Mouse (Mus musculus): ENCODE data around the gene Garem2. TPM values are rescaled to one million over a fixed set of nuclear protein-coding genes. Genes with fewer than 3 reads are reported as not detected.
"Not testable (repeated sequence)": the region's sequence is repeated elsewhere in the genome, so short reads cannot be mapped to it uniquely, and the experiment has no call there.

The Garem2 gene
- polyA plus RNA-seq (2014; fragmentation: Nextera tagmentation; extraction: Ambion mirVana): 0.19 and 0.34 TPM in 2 replicates

DNA sequence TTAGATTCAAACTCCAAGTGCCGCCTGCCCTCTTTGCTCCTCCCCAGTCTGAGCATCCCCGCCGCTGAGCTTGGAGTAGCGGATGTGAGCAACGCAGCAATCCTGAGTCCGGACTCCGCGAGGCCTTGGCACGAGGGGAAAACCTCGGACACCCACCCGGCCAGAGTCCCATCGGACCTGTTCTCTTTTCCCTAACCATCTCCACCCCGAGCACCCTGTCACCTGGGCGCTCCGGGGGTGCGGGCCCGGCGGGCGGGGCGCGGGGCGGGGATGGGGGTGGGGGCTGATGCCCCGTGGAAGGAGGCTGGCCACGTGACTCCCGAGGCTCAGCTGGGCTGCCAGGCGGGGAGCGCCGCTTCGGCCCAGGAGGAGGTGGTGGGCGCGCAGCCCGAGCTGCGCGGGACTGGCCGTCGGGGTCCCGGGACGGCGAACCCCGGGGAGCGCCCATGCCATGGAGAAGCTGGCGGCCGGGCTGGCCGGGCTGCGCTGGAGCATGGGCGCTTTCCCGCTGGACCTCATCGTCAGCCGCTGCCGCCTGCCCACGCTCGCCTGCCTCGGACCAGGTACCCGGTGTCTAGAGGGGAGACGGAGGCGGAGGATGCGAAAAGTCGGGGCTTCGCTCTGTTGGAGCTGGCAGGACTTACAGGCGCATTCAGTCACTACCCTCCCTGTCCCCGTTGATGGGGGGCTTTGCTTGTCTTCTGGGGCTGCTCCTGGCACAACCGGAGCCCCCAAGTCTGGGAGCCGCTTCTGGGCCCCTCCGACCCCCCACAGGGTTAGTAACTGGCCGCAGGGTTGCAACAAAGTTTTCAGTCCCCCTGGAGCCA, at the start of gene Garem2:
TSS of gene Garem2 (plus strand) at position 321 of the 827 bp plus-strand sequence.
- Histone ChIP-seq H3K4me1 (ENCODE audit: control insufficient read depth, insufficient read depth, low read length) (0 out of 2 replicates have a peak, but pooled peaks cover 3% of the 10 kb centered on the region), H3K36me3 (ENCODE audit: control insufficient read depth, insufficient read depth, low read length) (no peaks in the 10 kb centered on the region), H3K9ac (replicated peaks; ENCODE audit: low read depth, low read length) (no peak within 1 kb of the TSS; the same call in 1 of the 2 replicates), H3K9me3 (ENCODE audit: control insufficient read depth, low read depth, low read length) (no peaks in the 10 kb centered on the region), H3K4me2 (replicated peaks; ENCODE audit: low read depth, low read length) (peak within 1 kb of the TSS; percentile 89), H3K27me3 (ENCODE audit: control insufficient read depth, insufficient read depth, low read length) (peaks cover 7% of the 10 kb centered on the region), H3K4me3 (ENCODE audit: low read depth, low read length) (peak within 1 kb of the TSS; percentile 41), H3K27ac (ENCODE audit: low read length) (no peak within 1 kb of the TSS)
- ATAC-seq (ENCODE audit: insufficient number of reproducible peaks, insufficient read depth, low FRiP score, low read depth): peak; percentile 29; the same call in 1 of the 2 replicates
- WGBS: under 1% methylated on average over 63 of the region's 65 CpGs

DNA sequence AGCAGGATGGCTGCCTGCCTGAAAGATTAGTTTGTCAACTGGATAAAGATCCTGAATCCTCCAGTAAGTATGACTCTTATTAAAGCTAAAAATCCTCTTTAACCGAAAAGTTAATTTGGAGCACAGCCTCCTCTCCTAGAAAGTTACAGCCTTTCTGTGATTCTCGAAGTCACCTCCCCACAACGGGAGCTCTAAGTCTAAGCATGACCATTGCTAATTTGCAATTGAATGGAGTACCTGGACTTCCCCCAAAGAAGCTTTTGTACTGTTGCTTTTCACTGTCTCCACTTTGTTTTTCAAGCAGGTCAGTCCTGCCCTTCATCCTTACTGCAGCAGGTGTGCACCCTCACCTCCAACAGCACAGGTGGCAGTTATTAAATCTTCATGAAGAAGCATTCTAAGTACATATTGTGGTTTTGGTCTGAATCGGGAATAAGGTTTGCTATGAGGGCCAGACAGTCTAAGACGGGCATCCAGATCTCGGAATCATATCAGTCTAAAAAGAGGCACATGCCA, 46.7 kb upstream of the Garem2 start:
- H3K27ac ChIP-seq (ENCODE audit: low read length): no peak overlapping the region
- no peak for ATAC-seq (ENCODE audit: insufficient number of reproducible peaks, insufficient read depth, low FRiP score, low read depth)
- WGBS: 89% methylated on average over 6 of the region's 6 CpGs
- no peak overlapping the region for H3K4me3 ChIP-seq (ENCODE audit: low read depth, low read length)
- H3K27me3 ChIP-seq (ENCODE audit: control insufficient read depth, insufficient read depth, low read length): no peaks in the 10 kb centered on the region
- H3K4me2 ChIP-seq (replicated peaks; ENCODE audit: low read depth, low read length): no peak overlapping the region
- H3K9ac ChIP-seq (replicated peaks; ENCODE audit: low read depth, low read length): no peak overlapping the region
- peaks cover 23% of the 10 kb centered on the region for H3K36me3 ChIP-seq (ENCODE audit: control insufficient read depth, insufficient read depth, low read length)
- H3K9me3 ChIP-seq (ENCODE audit: control insufficient read depth, low read depth, low read length): no peaks in the 10 kb centered on the region
- H3K4me1 ChIP-seq (ENCODE audit: control insufficient read depth, insufficient read depth, low read length): no peaks in the 10 kb centered on the region

DNA sequence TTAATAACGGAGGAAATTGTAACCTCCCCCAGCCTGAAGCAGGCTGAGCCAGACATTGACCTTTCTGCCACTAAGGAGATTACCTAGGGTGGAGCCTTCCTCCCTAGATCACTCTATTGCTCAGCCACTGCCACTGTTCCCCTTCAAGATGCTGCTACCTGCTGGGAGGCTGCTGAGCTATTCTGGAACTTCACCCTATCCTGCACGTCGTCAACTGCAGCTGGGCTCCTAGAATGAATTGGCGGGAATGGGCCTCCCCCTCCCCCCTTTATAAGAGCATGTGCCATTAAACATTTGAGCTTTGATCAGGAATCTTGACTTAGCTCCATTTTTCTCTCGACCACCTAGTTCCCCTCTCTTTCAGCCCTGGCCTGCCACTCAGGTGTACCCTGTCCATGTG, 45.4 kb upstream of the Garem2 start:
- H3K27ac ChIP-seq (ENCODE audit: low read length); ATAC-seq (ENCODE audit: insufficient number of reproducible peaks, insufficient read depth, low FRiP score, low read depth); H3K4me1 ChIP-seq (ENCODE audit: control insufficient read depth, insufficient read depth, low read length); H3K9ac ChIP-seq (replicated peaks; ENCODE audit: low read depth, low read length); H3K4me2 ChIP-seq (replicated peaks; ENCODE audit: low read depth, low read length); H3K9me3 ChIP-seq (ENCODE audit: control insufficient read depth, low read depth, low read length); H3K4me3 ChIP-seq (ENCODE audit: low read depth, low read length); H3K27me3 ChIP-seq (ENCODE audit: control insufficient read depth, insufficient read depth, low read length): not testable (repeated sequence)
- 81% methylated on average over 5 of the region's 5 CpGs for WGBS
- peaks cover 31% of the 10 kb centered on the region for H3K36me3 ChIP-seq (ENCODE audit: control insufficient read depth, insufficient read depth, low read length)

DNA sequence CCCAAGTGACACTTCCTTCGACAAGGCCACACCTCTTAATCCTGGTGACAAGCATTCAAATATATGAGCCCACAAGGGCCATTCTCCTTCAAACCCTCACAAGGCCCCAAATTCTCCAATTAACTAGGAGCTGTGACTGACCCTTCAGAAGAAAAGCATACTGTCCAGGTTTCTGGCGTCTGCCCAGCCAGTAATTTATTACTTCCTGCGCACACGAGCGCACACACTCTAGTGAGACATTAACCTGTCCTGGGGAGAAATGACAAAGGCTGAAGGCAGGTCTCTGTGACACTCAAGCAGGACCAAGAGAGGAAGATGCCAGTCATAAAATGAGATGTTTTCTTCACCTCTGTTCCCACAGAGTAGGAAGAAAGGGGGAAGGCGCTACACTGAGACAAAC, 37.2 kb upstream of the Garem2 start:
- Histone ChIP-seq H3K4me1 (ENCODE audit: control insufficient read depth, insufficient read depth, low read length) (no peaks in the 10 kb centered on the region), H3K27ac (ENCODE audit: low read length) (no peak overlapping the region), H3K36me3 (ENCODE audit: control insufficient read depth, insufficient read depth, low read length) (peaks cover 63% of the 10 kb centered on the region), H3K4me2 (replicated peaks; ENCODE audit: low read depth, low read length) (no peak overlapping the region), H3K4me3 (ENCODE audit: low read depth, low read length) (no peak overlapping the region), H3K27me3 (ENCODE audit: control insufficient read depth, insufficient read depth, low read length) (no peaks in the 10 kb centered on the region), H3K9me3 (ENCODE audit: control insufficient read depth, low read depth, low read length) (no peaks in the 10 kb centered on the region), H3K9ac (replicated peaks; ENCODE audit: low read depth, low read length) (no peak overlapping the region)
- no peak for ATAC-seq (ENCODE audit: insufficient number of reproducible peaks, insufficient read depth, low FRiP score, low read depth)
- 56% methylated on average over 6 of the region's 6 CpGs for WGBS

DNA sequence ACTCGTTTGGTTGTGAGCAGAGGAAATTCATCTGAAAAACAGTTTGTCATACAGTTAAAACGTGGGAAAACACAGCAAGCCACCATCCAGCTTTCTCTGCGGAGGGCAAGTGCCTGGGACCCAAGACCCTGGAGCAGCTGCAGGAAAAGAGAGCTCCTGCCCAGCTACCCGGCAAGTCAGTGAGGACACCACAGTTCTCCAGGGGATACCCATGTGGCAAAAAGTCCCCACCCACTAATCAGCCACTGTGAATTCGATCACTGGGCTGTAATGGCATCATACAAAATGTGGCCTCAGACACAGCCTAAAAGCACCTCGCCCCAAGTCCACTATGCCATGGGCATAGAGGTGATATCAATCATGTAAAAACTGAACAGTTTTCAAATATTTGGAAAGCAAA, 33.3 kb upstream of the Garem2 start:
- no peaks in the 10 kb centered on the region for H3K4me1 ChIP-seq (ENCODE audit: control insufficient read depth, insufficient read depth, low read length)
- ATAC-seq (ENCODE audit: insufficient number of reproducible peaks, insufficient read depth, low FRiP score, low read depth): no peak
- H3K4me2 ChIP-seq (replicated peaks; ENCODE audit: low read depth, low read length): peak overlapping the region; percentile 75
- peaks cover 32% of the 10 kb centered on the region for H3K36me3 ChIP-seq (ENCODE audit: control insufficient read depth, insufficient read depth, low read length)
- H3K9me3 ChIP-seq (ENCODE audit: control insufficient read depth, low read depth, low read length): no peaks in the 10 kb centered on the region
- WGBS: 64% methylated on average over 6 of the region's 6 CpGs
- peak overlapping the region; percentile 88; the same call in 1 of the 2 replicates for H3K4me3 ChIP-seq (ENCODE audit: low read depth, low read length)
- no peak overlapping the region for H3K27ac ChIP-seq (ENCODE audit: low read length)
- no peak overlapping the region for H3K9ac ChIP-seq (replicated peaks; ENCODE audit: low read depth, low read length)
- no peaks in the 10 kb centered on the region for H3K27me3 ChIP-seq (ENCODE audit: control insufficient read depth, insufficient read depth, low read length)

DNA sequence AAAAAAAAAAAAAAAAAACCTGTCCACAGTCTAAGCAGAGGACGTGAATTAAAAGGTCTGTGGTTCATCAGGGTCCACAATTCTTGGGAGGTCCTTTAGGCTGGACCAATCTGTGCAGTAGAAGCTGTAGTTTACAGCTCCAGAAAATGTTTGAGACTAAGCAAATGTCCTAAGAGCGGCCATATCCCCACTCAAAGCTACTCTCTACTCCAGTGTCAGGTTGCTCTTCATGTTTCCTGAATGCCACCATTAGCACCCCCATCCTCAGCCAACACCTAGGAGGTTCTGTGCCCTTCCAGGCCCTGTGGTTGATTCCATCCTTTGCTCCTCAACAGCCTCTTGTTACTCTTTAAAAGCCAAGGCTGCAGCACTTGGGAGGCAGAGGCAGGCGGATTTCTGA, 32.6 kb upstream of the Garem2 start:
- Histone ChIP-seq H3K27me3 (ENCODE audit: control insufficient read depth, insufficient read depth, low read length) (no peaks in the 10 kb centered on the region), H3K9me3 (ENCODE audit: control insufficient read depth, low read depth, low read length) (no peaks in the 10 kb centered on the region), H3K4me2 (replicated peaks; ENCODE audit: low read depth, low read length) (peak overlapping the region; percentile 75), H3K27ac (ENCODE audit: low read length) (no peak overlapping the region), H3K4me1 (ENCODE audit: control insufficient read depth, insufficient read depth, low read length) (no peaks in the 10 kb centered on the region), H3K9ac (replicated peaks; ENCODE audit: low read depth, low read length) (peak overlapping the region; percentile 77; the same call in 1 of the 2 replicates), H3K4me3 (ENCODE audit: low read depth, low read length) (peak overlapping the region; percentile 88), H3K36me3 (ENCODE audit: control insufficient read depth, insufficient read depth, low read length) (peaks cover 27% of the 10 kb centered on the region)
- ATAC-seq (ENCODE audit: insufficient number of reproducible peaks, insufficient read depth, low FRiP score, low read depth): no peak
- 32% methylated on average over 3 of the region's 3 CpGs for WGBS

DNA sequence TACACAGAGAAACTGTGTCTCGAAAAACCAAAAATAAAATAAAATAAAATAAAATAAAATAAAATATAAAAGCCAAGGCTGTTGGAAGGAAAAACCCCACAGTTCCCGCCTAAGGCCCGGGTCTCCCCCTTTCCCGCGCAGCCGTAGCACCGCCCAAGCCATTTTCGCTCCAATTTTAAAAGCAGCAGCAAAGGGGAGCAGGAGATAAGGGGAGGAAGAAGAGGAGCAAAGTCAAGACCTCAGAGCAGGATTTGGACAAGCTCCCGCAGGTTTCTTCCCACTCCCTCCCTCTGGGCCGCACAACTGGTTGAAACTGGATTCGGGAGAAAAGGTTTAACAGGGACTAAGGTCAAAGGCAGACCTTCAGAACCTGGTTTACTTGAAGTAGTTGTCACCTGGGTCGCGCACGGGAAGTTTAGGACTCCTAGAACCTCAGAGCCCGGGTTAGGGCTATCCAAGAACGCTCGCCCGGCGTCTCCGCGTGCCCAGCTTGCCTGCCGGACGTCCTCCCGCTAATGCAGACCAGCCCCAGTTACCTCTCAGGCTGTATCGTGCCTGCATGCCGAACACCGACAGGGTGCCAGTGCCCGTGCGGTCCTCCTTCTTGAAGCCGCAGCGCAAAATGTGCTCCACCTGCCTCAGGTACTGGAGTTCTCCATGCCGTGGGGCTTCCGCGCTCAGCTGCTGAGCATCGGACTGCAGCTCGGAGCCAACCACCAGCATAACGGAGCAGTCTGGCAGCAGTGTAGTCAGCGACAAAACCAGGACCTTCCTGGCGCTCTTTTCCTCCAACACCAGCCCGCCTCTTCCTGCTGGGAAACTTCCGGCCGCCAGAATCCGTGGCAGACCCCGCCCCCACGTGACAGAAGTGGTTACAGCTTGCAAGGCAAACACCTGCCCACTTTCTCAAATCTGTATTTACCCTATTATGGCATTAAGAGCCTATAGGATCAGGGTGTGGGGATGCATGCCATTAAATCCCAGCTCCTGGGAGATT, 31.8 kb upstream of the Garem2 start, which contains the start of gene Tyms:
TSS of gene Tyms (minus strand) at position 793 of the 997 bp plus-strand sequence.
- H3K4me2 ChIP-seq (replicated peaks; ENCODE audit: low read depth, low read length): peak within 1 kb of the TSS; percentile 75
- peak within 1 kb of the TSS; percentile 77 for H3K9ac ChIP-seq (replicated peaks; ENCODE audit: low read depth, low read length)
- peak; percentile 94 for ATAC-seq (ENCODE audit: insufficient number of reproducible peaks, insufficient read depth, low FRiP score, low read depth)
- H3K27me3 ChIP-seq (ENCODE audit: control insufficient read depth, insufficient read depth, low read length): no peaks in the 10 kb centered on the region
- H3K4me3 ChIP-seq (ENCODE audit: low read depth, low read length): peak within 1 kb of the TSS; percentile 88
- 1% methylated on average over 45 of the region's 45 CpGs for whole genome bisulfite sequencing
- H3K4me1 ChIP-seq (ENCODE audit: control insufficient read depth, insufficient read depth, low read length): no peaks in the 10 kb centered on the region
- peaks cover 20% of the 10 kb centered on the region for H3K36me3 ChIP-seq (ENCODE audit: control insufficient read depth, insufficient read depth, low read length)
- no peaks in the 10 kb centered on the region for H3K9me3 ChIP-seq (ENCODE audit: control insufficient read depth, low read depth, low read length)
- H3K27ac ChIP-seq (ENCODE audit: low read length): peak within 1 kb of the TSS; percentile 84

DNA sequence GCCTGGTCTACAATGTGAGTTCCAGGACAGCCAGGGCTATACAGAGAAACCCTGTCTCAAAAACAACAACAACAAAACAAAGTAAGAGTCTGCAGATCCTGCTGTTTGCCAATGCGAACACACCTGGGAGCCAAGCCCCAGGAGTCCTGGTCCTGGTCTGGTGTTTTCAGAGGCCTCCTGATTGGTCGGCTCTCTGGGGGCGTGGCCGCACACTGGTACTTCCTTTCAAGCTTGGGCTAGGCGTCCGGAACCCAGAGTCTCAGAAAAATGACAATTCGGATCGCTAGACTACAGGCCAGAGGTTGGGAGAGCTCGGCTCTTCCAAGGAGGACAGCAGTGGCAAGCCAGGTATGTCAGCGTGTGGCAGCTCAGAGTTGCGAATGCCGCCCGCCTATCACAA, 12.3 kb upstream of the Garem2 start:
- no peaks in the 10 kb centered on the region for H3K36me3 ChIP-seq (ENCODE audit: control insufficient read depth, insufficient read depth, low read length)
- H3K4me3 ChIP-seq (ENCODE audit: low read depth, low read length): no peak overlapping the region
- no peak overlapping the region for H3K9ac ChIP-seq (replicated peaks; ENCODE audit: low read depth, low read length)
- no peaks in the 10 kb centered on the region for H3K27me3 ChIP-seq (ENCODE audit: control insufficient read depth, insufficient read depth, low read length)
- no peak overlapping the region for H3K27ac ChIP-seq (ENCODE audit: low read length)
- ATAC-seq (ENCODE audit: insufficient number of reproducible peaks, insufficient read depth, low FRiP score, low read depth): no peak
- H3K9me3 ChIP-seq (ENCODE audit: control insufficient read depth, low read depth, low read length): no peaks in the 10 kb centered on the region
- WGBS: 52% methylated on average over 13 of the region's 13 CpGs
- no peak overlapping the region for H3K4me2 ChIP-seq (replicated peaks; ENCODE audit: low read depth, low read length)
- H3K4me1 ChIP-seq (ENCODE audit: control insufficient read depth, insufficient read depth, low read length): no peaks in the 10 kb centered on the region

Measured in stomach, embryonic 14.5 days (tissue).